Mouse (Mus musculus): ENCODE measurements around the gene Tmprss6.
A peak's percentile ranks its signal among the peaks of the same experiment; 100 is the strongest.

The Tmprss6 gene

DNA sequence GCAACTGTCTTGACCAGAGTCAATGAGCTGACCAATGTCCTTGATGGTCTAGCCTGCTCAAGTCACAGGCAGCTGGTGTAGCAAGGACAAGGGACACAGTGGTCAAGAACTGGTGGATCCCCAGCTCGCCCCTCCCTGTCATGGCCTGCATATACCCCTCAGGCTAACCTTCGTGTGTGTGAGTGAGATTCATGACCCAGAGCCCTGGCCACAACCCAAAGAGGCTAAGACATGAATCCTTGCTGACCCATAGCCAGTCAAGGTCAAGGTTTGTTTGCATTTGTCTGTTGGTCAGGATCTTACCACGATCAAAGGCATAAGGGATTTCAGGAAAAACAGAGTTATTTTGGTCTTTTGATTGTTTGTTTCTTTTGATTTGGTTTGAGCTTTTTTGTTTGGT, 14.1 kb upstream of the Tmprss6 start:
- no peak for ATAC-seq (ENCODE audit: low TSS enrichment)

DNA sequence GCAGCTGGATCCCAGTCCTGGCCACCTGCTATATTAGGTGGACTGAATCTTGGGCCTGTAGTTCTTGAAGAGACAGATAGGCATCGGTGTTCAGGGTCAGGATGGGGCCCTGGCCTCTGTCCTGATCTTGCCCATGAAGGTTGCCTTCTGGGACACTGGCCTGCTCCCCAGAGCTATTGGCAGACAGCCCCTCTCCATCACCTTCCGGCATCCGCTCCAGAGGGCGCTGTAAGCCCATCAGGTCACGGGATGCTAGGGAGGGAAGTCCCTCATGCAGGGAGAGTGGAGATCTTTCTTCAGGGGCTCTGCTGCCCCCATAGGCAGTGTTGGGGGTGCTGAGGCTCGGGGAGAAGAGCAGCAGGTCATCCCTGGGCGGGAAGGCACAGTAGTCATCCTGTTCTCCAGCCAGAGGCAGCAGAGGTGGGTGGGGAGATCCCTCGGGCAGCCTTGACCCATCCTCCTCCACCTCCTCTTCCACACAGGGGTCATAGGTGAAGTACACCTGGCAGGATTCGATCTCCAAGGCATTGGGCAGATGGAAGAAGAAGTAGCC, 13.1 kb upstream of the Tmprss6 start:
- no peak for ATAC-seq (ENCODE audit: low TSS enrichment)

DNA sequence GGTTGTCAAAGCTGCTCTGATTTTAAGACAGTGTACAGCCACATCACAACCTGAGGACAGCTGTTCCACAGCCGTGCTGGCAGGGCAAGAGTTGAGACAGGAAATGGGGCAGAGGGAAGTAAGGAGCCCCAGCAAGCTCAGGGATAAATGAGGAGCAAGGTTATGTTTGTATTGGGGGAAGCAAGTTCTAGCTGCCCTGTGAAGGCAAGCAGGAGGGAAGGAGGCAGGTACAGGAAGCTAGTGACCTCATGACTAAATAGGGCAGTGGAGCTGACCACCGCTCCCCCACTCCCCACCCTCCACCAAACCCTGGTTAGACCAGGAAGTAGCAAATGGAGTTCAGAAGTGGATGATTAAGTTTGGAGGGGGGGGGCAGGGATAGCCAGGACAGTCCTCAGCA, 12.6 kb upstream of the Tmprss6 start:
- ATAC-seq (ENCODE audit: low TSS enrichment) = no peak

DNA sequence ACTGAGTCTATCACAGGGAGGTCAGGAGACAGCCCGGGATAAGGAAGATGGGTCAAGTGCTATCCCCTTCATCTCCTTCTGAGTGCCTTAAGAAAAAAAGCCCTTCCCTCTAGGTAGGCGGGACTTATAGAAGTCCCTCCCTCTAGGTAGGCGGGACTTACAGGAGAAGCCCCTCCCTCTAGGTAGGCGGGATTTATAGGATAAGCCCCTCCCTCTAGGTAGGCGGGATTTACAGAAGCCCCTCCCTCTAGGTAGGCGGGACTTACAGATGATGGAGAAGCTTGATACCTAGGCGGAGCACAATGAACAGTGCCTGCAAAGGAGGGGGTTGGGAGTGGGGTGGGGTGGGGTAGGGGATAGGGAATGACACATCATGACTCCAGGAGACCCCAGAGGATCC, 11.7 kb upstream of the Tmprss6 start:
- no peak for ATAC-seq (ENCODE audit: low TSS enrichment)

DNA sequence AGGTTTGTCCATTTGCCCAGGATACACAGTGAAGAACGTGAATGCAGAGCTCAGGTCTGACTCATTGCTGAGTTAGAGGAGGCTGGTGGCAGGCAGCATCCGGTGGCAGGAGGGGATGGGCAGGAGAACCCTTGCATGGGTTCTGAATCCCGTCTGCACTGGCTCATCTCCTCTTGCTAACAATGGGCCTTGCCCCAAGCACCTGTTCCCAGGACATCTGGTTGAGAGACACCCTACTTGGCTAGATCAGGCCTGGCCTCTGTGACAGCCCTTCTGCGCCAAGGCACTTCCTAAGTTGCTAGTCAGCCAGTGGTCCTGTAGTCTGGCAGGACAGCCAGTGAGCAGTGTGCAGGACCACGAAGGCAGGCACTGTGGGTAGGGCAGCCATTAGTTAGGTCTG, 11.0 kb upstream of the Tmprss6 start:
- ATAC-seq (ENCODE audit: low TSS enrichment) = no peak; the same call in 1 of the 2 replicates

DNA sequence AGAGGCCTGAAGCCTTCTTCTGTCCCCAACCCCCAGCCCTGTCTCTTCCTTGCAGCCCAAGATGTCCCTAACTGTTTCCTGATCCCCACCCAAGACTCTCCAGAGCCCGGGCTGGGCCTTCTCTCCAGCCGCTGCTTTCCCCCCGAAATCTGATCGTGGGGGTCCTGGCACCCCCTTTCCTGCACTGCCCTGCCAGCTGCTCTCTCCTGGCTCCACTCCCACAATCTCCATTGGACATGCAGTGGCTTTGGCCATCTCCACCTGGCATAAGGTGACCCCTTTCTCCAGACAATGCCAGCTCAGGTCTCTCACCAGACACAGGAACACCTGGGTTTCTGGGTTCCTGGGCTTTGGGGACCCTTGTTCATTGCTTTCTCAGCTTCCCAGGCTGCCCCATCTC, 9.6 kb upstream of the Tmprss6 start:
- ATAC-seq (ENCODE audit: low TSS enrichment) = no peak

DNA sequence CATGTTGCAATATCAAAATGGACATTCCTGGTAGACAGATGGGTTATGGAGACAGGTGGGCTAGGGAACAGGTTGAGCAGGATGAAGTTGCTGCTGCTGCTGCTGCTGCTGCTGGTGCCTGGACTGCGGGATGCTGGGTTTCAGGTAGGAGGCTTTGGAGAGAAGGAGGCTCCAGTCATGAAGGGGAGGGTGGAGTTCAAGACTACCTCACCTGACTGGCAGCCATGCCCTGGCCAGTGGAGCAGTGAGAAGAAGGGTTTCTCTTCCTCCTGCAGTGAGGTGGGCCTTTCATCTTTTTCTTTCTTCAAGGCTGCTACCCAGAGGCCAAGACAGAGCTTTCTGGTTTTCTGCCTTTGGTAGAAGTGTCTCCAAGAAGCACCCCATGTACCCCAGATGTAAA, 8.4 kb upstream of the Tmprss6 start:
- ATAC-seq (ENCODE audit: low TSS enrichment) = no peak

DNA sequence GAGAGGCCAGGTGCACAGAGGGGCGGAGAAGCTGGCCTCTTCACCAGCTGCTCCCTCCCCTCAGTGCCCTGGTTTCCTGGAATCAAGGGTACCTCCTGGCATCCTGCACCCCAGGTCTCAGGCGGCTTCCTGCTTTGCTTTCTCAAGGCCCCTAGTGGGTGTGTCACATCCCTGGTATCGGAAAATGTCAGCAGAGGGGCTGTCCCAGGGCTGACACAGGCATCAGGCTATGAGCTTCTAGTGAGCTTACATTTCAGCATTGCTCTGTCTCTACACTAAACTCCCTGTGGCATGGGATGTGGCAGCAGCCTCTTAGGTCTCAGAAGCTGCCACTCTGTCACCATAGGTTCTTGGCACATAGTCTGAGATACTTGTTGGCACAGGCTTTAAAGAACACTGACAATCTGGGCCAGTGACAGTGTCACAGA, 7.2 kb upstream of the Tmprss6 start:
- ATAC-seq (ENCODE audit: low TSS enrichment) = no peak

DNA sequence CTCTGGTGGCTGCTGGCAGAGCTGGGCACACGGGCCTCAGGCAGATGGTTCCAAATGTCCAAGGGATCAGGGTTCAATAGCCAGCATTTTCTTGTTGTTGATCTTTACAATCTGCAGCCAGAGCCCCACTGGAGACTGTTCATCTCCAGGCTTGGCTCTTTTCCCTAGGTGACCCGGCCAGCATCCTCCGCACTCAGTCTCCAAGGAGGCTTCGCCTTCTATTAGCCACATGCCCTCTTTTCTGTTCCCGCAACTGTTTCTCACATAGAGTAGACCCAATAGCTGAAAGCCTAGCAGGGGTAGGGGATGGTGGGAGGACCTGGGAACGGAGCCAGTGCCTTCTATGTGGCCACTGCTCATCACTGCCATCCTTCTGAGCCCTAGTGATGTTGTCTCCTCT, 5.0 kb upstream of the Tmprss6 start:
- ATAC-seq (ENCODE audit: low TSS enrichment) = no peak

DNA sequence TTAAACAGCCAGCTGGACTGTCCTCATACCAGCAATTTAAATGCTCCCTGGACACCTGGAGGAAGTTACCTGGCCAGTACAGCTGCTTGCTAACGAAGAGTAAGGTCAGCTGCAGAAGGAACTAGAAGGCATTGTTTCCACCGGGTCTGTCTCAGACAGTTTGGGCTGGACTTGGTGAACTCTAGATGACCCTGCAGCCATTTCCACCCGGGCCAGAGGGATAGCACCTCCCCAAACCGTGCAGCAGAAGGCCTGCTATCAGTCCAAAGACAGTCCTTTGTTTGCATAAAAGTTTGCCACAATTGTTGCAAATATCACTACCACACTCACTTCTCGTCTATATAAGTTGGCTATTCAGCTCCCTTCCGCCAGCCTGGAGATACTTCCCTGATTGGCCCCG, 3.5 kb upstream of the Tmprss6 start:
- ATAC-seq (ENCODE audit: low TSS enrichment) = no peak

DNA sequence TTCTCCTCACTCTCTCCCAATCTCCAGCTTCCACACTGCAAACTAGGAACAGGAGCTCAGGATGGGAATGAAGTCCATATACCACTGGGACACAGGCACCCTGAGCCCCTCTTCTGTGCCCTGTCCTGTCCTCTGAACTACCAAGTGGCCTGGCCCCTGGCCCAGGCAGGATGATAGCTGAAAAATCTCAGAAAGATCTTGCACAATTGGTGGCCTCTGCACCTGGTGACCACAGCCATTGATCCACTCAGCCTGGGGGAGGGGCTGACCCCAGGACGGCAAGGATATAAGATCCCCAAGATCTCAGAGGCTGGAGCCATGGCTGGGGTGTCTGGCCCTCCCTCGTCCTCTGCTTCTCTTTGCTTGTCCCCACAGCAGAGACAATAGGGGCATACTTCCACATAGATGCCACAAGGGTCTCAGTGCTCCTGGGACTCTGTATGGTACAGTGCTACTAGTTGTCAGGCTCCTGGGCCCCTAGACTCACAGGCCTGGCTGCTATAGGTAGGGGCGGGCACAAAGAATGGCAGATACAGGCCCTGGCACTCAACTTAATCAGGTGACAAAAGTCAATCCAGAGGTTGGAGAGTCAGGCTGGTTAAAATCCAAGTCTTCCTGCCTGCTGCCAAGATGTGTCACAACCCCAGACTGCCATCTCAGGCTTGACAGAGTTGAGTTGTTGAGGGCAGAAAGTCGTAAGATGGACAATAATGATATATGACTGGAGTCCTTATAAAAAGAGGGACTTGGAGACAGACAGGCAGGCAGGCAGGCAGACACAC, 2.3 kb upstream of the Tmprss6 start:
- no peak for ATAC-seq (ENCODE audit: low TSS enrichment)

DNA sequence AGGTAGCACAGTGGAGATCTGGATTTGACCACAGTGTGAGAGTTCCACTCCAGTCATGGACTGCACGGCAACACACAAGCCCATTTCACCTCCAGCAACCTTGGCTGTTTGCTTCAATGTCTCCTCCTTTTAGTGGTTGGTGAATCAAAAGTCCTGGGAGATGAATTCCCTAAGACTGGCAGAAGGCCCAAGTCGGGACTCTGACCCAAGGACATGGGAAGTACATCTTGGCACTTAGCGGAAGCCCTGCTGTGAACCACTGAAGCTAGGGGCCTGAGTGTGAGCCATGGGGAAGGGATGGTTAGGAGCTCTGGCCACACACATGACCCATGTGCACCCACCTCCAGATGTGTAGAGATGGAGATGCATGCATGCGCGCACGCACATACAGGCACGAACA, 864 bp downstream of the Tmprss6 start:
- no peak for ATAC-seq (ENCODE audit: low TSS enrichment)

DNA sequence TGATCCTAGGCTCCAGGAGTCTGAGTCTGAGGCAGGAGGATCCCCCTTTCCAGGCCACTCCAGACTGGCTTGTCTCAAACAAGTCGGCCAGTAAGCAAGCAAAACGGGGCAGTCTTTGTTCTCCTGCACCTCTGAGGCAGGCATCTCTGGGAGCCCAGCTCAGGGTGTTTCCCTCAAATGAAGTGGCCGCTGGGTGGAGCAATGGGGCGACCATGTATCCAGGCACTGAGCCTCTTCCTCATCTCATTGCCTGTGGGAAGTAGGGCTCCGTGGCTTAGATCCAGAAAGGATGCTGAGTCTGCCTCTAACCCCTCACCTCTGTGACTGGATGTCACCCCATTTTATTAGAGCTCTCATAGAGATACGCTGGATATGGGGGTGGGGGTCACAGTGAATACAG, 1.6 kb downstream of the Tmprss6 start:
- no peak for ATAC-seq (ENCODE audit: low TSS enrichment)

DNA sequence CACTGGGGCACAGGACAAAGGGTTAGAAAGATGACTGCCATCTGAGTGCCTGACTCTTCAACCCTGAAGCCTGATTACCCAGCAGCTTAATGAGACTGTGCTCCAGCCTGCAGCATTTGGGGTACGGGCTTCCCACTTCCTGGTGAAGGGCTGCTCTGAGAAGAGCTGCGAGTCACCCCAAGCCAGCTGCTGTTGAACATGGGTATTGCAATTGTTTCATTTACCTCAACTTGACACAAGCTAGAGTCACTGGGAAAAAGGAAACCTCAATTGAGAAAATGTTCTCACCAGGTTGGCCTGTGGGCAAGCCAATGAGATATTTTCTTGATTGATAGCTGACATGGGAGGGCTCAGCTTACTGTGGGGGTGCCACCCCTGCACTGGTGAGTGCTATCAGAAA, 5.5 kb downstream of the Tmprss6 start:
- no peak for ATAC-seq (ENCODE audit: low TSS enrichment)

DNA sequence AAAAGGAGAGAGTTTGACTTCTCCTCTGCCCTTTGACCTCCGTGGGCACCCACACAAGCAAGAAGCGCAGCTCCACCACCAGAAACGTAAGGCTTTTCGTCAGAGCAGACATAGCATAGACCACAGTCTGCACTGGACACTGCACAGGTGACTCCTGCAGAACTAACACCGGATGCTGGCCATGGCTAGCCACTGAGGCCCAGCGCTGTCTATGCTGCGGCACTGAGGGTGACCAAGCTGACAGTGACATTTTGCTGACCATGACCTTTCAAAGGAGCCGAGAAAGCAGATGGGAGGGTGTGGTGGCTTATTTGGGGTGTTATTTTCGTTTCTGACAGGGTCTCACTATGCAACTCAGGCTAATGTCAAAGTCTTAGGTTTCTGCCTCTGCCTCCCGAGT, 11.2 kb downstream of the Tmprss6 start:
- ATAC-seq (ENCODE audit: low TSS enrichment) = no peak

DNA sequence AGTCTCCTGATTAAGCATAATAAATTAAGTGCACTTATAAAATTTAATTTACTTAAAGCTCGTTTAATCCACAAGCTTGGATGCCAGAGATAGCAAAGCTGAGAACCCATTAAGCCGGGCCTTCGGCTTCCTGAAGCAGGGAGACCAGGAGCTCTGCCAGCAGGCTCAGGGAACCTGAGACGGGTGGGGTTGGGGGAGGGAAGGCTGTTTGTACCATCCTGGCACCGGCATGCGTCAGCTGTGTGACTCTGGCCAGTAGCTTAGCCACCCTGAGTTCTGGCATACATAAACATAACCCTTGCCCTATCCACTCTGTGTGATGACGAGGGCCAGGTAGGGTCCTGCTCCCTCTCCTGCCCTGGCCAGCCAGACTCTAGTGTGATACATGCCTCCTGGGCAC, 12.4 kb downstream of the Tmprss6 start:
- ATAC-seq (ENCODE audit: low TSS enrichment) = no peak

DNA sequence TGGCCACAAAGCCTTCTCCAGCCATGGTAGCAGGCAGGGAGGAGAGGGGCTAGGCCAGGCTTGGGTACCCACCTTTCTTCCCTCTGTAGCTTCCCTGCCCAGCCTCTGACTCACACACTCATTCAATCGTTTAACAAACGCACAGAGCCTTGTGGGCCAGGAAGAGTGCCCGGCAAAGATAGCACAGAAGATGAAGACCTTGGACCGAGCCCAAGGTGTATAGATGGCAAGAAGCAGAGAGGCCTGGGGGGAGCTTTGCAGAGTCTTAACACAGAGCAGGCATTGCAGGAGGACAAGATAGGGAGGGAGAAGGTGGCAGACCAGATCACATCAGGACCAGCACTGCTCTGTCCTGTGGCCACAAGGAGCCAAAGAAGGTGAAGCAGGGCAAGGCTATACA, 13.3 kb downstream of the Tmprss6 start:
- ATAC-seq (ENCODE audit: low TSS enrichment) = no peak

DNA sequence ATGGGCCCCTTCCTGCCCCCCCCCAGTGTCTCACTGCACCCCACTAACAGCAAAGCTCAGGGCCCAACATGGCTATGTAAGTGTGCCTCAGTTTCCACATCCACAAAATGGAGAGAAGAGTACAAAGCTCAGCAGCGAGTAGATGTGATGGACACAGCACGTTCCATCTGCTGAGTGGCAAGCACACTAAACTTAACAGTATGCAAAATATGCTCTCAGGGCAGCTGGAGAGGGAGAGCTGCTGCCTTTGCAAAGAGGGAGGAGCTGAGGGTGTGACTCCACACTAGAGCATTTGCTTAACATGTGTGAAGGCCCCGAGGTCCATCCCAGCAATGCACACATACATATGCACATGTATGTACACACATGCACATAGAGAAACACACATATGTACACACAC, 15.5 kb downstream of the Tmprss6 start:
- no peak for ATAC-seq (ENCODE audit: low TSS enrichment)

DNA sequence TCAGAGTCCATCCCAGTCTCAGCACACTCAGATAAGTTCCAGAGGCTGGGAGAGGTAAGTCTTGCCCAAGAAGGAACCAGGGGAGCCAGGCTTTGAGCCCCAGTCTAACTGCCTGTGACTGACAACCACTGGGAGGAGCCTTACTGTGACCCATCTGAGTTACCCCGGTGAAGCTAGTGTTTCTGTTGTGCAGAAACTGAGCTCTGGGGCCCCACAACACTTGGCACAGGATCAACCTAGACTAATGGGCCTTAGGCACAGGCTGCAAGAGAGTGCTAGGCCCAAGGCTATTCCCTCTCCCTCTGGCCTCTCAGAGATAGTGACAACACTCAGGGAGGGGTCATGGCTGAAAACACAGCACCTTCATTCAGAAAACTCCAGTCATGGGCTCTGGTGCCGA, 17.2 kb downstream of the Tmprss6 start:
- ATAC-seq (ENCODE audit: low TSS enrichment) = no peak

DNA sequence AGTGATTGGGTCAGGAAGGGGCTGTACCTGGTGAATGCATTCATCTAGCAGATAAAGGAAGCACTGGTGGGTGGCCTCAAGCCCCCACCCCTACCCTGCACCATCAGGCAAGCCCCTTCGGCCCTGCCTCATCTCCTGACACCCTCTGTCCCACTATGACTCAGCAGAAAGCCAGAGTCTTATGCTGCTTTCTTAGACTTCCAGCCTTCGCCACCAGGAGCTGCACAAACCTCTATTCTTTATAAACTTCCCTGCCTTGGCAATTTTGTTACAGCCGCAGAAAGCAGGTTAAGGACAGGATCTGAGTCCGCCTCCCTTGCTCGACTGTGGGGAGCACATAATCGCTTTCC, 18.0 kb downstream of the Tmprss6 start:
- no peak for ATAC-seq (ENCODE audit: low TSS enrichment)

DNA sequence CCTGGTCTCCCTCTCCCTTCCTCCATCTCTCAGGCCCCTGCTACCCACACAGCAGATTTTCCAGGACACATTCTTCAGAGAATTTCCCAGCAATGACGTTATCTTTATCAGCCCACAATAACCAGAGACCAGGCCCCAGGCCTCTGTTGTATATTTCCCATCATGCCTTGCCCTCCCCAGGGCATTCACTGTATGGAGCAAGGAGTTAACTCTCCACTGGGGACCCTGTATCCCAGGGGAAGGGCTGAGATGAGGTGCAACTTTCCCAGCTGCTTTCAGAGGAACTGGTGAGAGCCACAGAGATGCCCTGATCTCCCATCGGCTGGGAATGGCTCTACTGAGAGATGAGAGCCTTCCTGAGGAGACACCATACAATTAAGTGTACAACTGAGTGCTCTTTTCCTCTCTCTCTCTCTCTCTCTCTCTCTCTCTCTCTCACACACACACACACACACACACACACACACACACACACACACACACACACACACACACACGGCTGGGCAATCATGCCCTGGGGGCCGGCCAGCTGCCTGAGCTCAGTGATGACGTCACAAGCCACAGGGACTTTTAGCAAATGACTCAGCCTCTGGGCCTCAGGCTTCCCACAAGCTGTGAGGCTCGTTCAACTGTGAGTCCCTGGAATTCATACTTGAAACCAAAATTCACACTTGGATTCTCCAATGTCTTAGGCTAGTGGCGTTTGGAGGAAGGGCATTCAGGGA, 18.6 kb downstream of the Tmprss6 start:
- ATAC-seq (ENCODE audit: low TSS enrichment) = peak; percentile 50; the same call in 1 of the 2 replicates

DNA sequence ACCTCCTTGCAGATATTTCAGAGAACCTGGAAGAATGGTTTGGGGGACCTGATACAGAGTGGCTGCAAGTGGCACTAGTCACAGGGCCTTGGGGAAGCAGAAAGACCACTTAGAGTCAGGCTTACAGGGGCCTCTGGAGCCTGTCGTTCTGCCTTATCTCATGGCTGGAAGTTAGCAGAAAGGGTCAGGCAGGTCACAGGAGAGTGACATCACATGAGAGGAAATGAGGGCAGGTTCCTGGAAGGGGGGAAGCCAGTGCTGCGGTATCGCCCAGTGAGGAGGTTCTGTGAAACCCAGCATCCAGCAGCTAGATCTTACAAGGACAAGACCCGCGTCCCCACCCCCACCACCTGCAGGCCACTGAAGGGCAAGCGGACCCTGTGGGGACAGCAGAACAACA, 19.3 kb downstream of the Tmprss6 start:
- no peak for ATAC-seq (ENCODE audit: low TSS enrichment)

All from frontal cortex, adult (tissue).